Mouse (Mus musculus) ES-Bruce4 (cell line): ENCODE data around the gene Grasp. TPM values are rescaled to one million over a fixed set of nuclear protein-coding genes. Genes with fewer than 3 reads are reported as not detected.

ENCODE experiments used
- H3K27ac ChIP-seq: 2 replicates; pipeline ENCODE4 v1.5.1; 2012; ENCODE audit warnings: low read length, inconsistent platforms; ENCODE audit not compliant: insufficient read depth
- H3K27me3 ChIP-seq: 2 replicates; pipeline ENCODE4 v1.6.1; 2012; ENCODE audit warnings: mild to moderate bottlenecking, low read length, inconsistent platforms; ENCODE audit not compliant: control insufficient read depth, poor library complexity, insufficient read depth, severe bottlenecking
- H3K36me3 ChIP-seq: 2 replicates; pipeline ENCODE4 v1.6.1; 2012; ENCODE audit warnings: inconsistent platforms, mild to moderate bottlenecking, low read length, moderate library complexity; ENCODE audit not compliant: control insufficient read depth, poor library complexity, insufficient read depth, severe bottlenecking
- H3K4me1 ChIP-seq: one replicate; pipeline ENCODE4 v1.8.1; 2011; ENCODE audit warnings: low read length; ENCODE audit not compliant: control insufficient read depth, insufficient read depth
- H3K4me3 ChIP-seq: 2 replicates; pipeline ENCODE4 v1.5.1; 2011; ENCODE audit warnings: low read depth, mild to moderate bottlenecking, low read length
- H3K9ac ChIP-seq: 2 replicates; pipeline ENCODE4 v1.6.1; 2012; ENCODE audit warnings: low read depth, mild to moderate bottlenecking, inconsistent platforms; ENCODE audit not compliant: poor library complexity, severe bottlenecking
- H3K9me3 ChIP-seq: replicated peaks from 2 replicates; pipeline ENCODE4 v1.6.1; 2012; ENCODE audit warnings: mild to moderate bottlenecking, low read length, inconsistent platforms; ENCODE audit not compliant: control insufficient read depth, poor library complexity, insufficient read depth, severe bottlenecking
- CTCF ChIP-seq: IDR thresholded peaks from one replicate; pipeline ENCODE4 v1.8.1; 2011; ENCODE audit warnings: low read depth, low read length
- EP300 ChIP-seq: IDR thresholded peaks from 2 replicates; pipeline ENCODE4 v1.6.1; 2011; ENCODE audit warnings: low read depth, low read length; ENCODE audit not compliant: insufficient read depth
- POLR2A ChIP-seq: IDR thresholded peaks from one replicate; pipeline ENCODE4 v1.8.1; 2011; ENCODE audit warnings: low read length; ENCODE audit not compliant: insufficient read depth
- polyA plus RNA-seq: library from polyadenylated mRNA; stranded (reverse); fragments of >200 nt; gene quantifications from 2 replicates; pipeline ENCODE4 v1.2.4, GENCODE M21; 2011; ENCODE audit warnings: low read depth; ENCODE audit not compliant: missing spikeins, insufficient read depth, insufficient read length

Grasp gene
- polyA plus RNA-seq, 1 experiment, result 8.6 TPM

GRCm38 (mm10) chr15:101267053-101268032 lies 43.4 kb downstream of the Grasp start:
- H3K27ac ChIP-seq, result peak overlapping the region; percentile 39
- H3K9me3 ChIP-seq, result no peaks in the 10 kb centered on the region
- H3K4me3 ChIP-seq, result peak overlapping the region; percentile 68
- H3K27me3 ChIP-seq, result no peaks in the 10 kb centered on the region
- peak; percentile 85 for TF ChIP-seq EP300
- TF ChIP-seq CTCF, result no peak
- peak overlapping the region; percentile 40 for H3K9ac ChIP-seq
- peaks cover 13% of the 10 kb centered on the region for H3K4me1 ChIP-seq
- peaks cover 21% of the 10 kb centered on the region for H3K36me3 ChIP-seq

GRCm38 (mm10) chr15:101270101-101270820 lies 46.3 kb downstream of the Grasp start:
- Histone ChIP-seq H3K27me3 (no peaks in the 10 kb centered on the region), H3K4me1 (peaks cover 15% of the 10 kb centered on the region), H3K4me3 (no peak overlapping the region), H3K9ac (no peak overlapping the region), H3K36me3 (peaks cover 38% of the 10 kb centered on the region), H3K9me3 (no peaks in the 10 kb centered on the region), H3K27ac (no peak overlapping the region)
- TF ChIP-seq EP300 (no peak), CTCF (no peak), POLR2A (no peak)

DNA sequence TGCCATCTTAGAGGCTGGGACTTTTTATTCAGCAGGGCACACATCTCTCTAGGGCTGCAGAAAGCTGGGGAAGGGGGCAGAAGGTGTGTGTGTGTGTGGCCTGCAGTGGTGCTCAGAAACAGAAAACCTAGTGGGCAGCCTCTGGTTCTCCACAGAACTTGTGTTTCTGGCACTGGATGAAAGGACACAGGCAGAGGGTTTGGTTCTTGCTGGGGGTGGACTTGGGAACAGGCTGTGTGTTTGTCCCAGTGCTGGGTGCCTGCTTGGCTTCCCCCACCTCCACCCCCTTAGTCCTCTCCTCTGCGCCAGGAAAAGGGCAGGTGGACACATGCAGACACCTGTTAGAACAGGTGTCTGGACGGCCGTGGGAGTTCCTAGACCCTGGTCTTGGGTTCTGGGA lies 47.1 kb downstream of the Grasp start:
- Histone ChIP-seq H3K9me3 (no peaks in the 10 kb centered on the region), H3K27me3 (no peaks in the 10 kb centered on the region), H3K4me3 (no peak overlapping the region), H3K36me3 (peaks cover 38% of the 10 kb centered on the region), H3K4me1 (peaks cover 12% of the 10 kb centered on the region), H3K27ac (no peak overlapping the region), H3K9ac (no peak overlapping the region)
- TF ChIP-seq POLR2A (no peak), CTCF (no peak), EP300 (no peak)

- no peak overlapping the region for H3K9ac ChIP-seq
- H3K27ac ChIP-seq, result no peak overlapping the region
- TF ChIP-seq EP300, result no peak
- no peak for TF ChIP-seq POLR2A
- TF ChIP-seq CTCF, result no peak
- peak overlapping the region; percentile 18; the same call in 1 of the 2 replicates for H3K4me3 ChIP-seq
- H3K36me3 ChIP-seq, result peaks cover 38% of the 10 kb centered on the region
- H3K4me1 ChIP-seq, result peaks cover 12% of the 10 kb centered on the region
- H3K9me3 ChIP-seq, result no peaks in the 10 kb centered on the region
- no peaks in the 10 kb centered on the region for H3K27me3 ChIP-seq
Measured at GRCm38 (mm10) chr15:101271513-101271912, 47.5 kb downstream of the Grasp start.

DNA sequence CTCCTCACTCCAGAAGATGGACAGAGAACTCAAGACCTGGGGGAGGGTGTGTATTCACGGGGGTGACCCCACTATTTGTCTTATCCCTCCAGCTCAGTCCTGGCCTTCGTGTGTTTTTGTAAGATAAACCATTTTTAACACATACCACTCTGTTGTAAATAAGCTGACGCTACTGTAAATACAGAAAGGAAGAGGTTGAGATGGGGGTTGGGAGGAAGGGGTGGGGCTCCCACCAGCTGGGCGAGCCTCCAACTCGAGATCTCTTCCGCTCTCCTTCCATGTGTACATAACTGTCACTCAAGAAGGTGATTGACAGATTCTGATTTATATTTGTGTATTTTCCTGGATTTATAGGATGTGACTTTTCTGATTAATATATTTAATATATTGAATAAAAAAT lies 50.4 kb downstream of the Grasp start:
- H3K4me3 ChIP-seq, result no peak overlapping the region
- H3K9ac ChIP-seq, result no peak overlapping the region
- 0 out of 2 replicates have a peak, but pooled peaks have one; percentile 8 for TF ChIP-seq EP300
- no peak for TF ChIP-seq CTCF
- peaks cover 38% of the 10 kb centered on the region for H3K36me3 ChIP-seq
- H3K27me3 ChIP-seq, result no peaks in the 10 kb centered on the region
- peaks cover 22% of the 10 kb centered on the region for H3K4me1 ChIP-seq
- no peaks in the 10 kb centered on the region for H3K9me3 ChIP-seq
- H3K27ac ChIP-seq, result no peak overlapping the region
